Mouse (Mus musculus) ES-Bruce4 (cell line): ENCODE data around the gene Tor1a.

Source experiments
- CTCF ChIP-seq: IDR thresholded peaks from one replicate; pipeline ENCODE4 v1.8.1; 2011; ENCODE audit warnings: low read depth, low read length
- EP300 ChIP-seq: IDR thresholded peaks from 2 replicates; pipeline ENCODE4 v1.6.1; 2011; ENCODE audit warnings: low read depth, low read length; ENCODE audit not compliant: insufficient read depth
- POLR2A ChIP-seq: IDR thresholded peaks from one replicate; pipeline ENCODE4 v1.8.1; 2011; ENCODE audit warnings: low read length; ENCODE audit not compliant: insufficient read depth

- TF ChIP-seq POLR2A (no peak), CTCF (no peak), EP300 (no peak)
Observed at GRCm38 (mm10) chr2:31002857-31003256, 35.1 kb upstream of the Tor1a start.
